Mouse (Mus musculus) testis, adult 2 months (tissue): ENCODE data around the gene Vcam1.

Experiments used
- CTCF ChIP-seq: fragments of 200-500 bp; IDR thresholded peaks from 2 replicates; pipeline ENCODE4 v1.5.1; 2012; ENCODE audit warnings: low read depth, mild to moderate bottlenecking, inconsistent platforms, low read length, moderate library complexity; ENCODE audit not compliant: control insufficient read depth, insufficient read depth, insufficient replicate concordance
- POLR2A ChIP-seq: fragments of 200-500 bp; IDR thresholded peaks from 2 replicates; pipeline ENCODE4 v1.6.1; 2012; ENCODE audit warnings: low read depth, mild to moderate bottlenecking, inconsistent platforms, low read length, moderate library complexity; ENCODE audit not compliant: control insufficient read depth

DNA sequence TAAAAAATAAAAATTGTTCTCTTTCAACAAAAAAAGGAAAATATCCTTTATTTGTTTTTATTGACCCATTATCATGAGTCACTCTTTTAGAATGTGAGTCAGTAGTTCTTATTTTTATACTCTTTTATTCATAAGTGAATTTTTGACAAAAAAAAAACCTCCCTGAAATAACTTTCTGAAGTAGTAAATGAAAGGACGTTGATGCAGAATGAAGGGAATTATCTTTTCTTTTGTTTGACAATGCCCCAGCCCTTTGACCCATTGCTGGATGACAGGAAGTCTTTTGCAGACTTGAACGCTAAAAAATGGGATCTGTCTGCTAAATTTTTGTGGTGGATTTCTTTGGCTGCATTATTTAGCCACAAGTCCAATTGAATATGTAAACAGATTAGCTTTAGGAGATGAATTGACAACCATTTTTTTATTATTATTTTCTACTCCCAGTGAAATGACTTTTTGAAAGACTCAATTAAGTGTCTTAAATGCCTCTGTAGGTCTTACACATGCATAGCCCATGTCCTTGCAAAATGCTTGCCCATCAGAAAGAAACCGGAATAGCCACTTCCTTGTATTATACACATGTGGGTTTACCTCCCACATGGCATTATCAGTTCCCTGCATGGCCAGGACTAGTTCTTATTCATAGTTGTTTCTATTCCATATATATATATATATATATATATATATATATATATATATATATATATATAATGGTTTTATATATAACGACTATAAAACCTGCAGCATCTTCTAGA, 530 bp upstream of the Vcam1 start:
- TF ChIP-seq CTCF (no peak), POLR2A (no peak)
